Mouse (Mus musculus) layer of hippocampus, adult 8-10 months (tissue): ENCODE data around the gene Stx5a. TPM values are rescaled to one million over a fixed set of nuclear protein-coding genes. Genes with fewer than 3 reads are reported as not detected.

ENCODE experiments used
- DNase-seq, 2 experiments: peaks; one replicate each; pipeline ENCODE4 v3.0.0; 2022; ENCODE audit warnings: low spot score in 2 of 2
- total RNA-seq, 4 experiments: library from RNA; stranded (reverse); gene quantifications; 2 replicates each; pipeline ENCODE4 v1.2.4; 2022

Stx5a gene
- 10 to 100 TPM; 65.3 to 91.2 (median 76.1) TPM for total RNA-seq

- peak; percentile 96 for DNase-seq
Observed at GRCm38 (mm10) chr19:8741243-8741869, at the start of gene Stx5a. Stx5a (plus strand) TSS chr19:8741413.

GRCm38 (mm10) chr19:8691871-8692539 lies 49.2 kb upstream of the Stx5a start:
- DNase-seq: no peak

GRCm38 (mm10) chr19:8692740-8693139 lies 48.5 kb upstream of the Stx5a start:
- DNase-seq: no peak

GRCm38 (mm10) chr19:8695330-8695729 lies 45.9 kb upstream of the Stx5a start:
- no peak for DNase-seq

GRCm38 (mm10) chr19:8699652-8700051 lies 41.6 kb upstream of the Stx5a start:
- DNase-seq: no peak

- no peak for DNase-seq
Observed at GRCm38 (mm10) chr19:8702458-8702857, 38.8 kb upstream of the Stx5a start.

GRCm38 (mm10) chr19:8703571-8703970 lies 37.6 kb upstream of the Stx5a start:
- no peak for DNase-seq

GRCm38 (mm10) chr19:8705026-8705708 lies 36.0 kb upstream of the Stx5a start:
- no peak for DNase-seq

- no peak for DNase-seq
Observed at GRCm38 (mm10) chr19:8706132-8706667, 35.0 kb upstream of the Stx5a start.

- no peak for DNase-seq
Observed at GRCm38 (mm10) chr19:8706930-8707329, 34.3 kb upstream of the Stx5a start.

- DNase-seq: no peak
Observed at GRCm38 (mm10) chr19:8708954-8709353, 32.3 kb upstream of the Stx5a start.

GRCm38 (mm10) chr19:8710057-8710456 lies 31.2 kb upstream of the Stx5a start:
- no peak for DNase-seq

- DNase-seq: no peak
Observed at GRCm38 (mm10) chr19:8711506-8711905, 29.7 kb upstream of the Stx5a start.

GRCm38 (mm10) chr19:8711949-8712869 lies 29.0 kb upstream of the Stx5a start:
- DNase-seq: no peak

GRCm38 (mm10) chr19:8712870-8713305 lies 28.3 kb upstream of the Stx5a start:
- DNase-seq: peak; percentile 51 to 64

GRCm38 (mm10) chr19:8713306-8713996 lies 27.8 kb upstream of the Stx5a start:
- DNase-seq: peak; percentile 87 to 94

- DNase-seq: no peak
Observed at GRCm38 (mm10) chr19:8713997-8714652, 27.1 kb upstream of the Stx5a start.

GRCm38 (mm10) chr19:8714653-8715481 lies 26.3 kb upstream of the Stx5a start:
- DNase-seq: no peak
